Mouse (Mus musculus) hindbrain, embryonic 14.5 days (tissue): ENCODE measurements at regions not wholly inside any gene's neighbourhood (a gene's known extent, or its start where the extent isn't known, plus 50 kb on each side); places are given as distances from the start of the nearest gene placed in this dataset.

Experiments
- ATAC-seq: fragments of 200-750 bp; cut with Nextera tagmentation; 2 replicates; pipeline ENCODE4 v1.8.0; 2017; ENCODE audit warnings: moderate number of reproducible peaks, mild to moderate bottlenecking, moderate TSS enrichment, moderate library complexity; ENCODE audit not compliant: low FRiP score
- DNase-seq: peaks from one replicate; pipeline ENCODE4 v3.0.0-alpha.2; 2015; ENCODE audit warnings: low spot score
- H3K27ac ChIP-seq: fragments of 300-500 bp; sonication (generic); 2 replicates; pipeline ENCODE4 v1.5.1; 2014; ENCODE audit warnings: mild to moderate bottlenecking, moderate library complexity
- H3K27me3 ChIP-seq: fragments of 300-500 bp; sonication (generic); 2 replicates; pipeline ENCODE4 v1.6.1; 2014; ENCODE audit warnings: mild to moderate bottlenecking, low read length, mixed read lengths; ENCODE audit not compliant: control insufficient read depth, insufficient read depth
- H3K36me3 ChIP-seq: fragments of 300-500 bp; sonication (generic); replicated peaks from 2 replicates; pipeline ENCODE4 v1.6.1; 2014; ENCODE audit not compliant: control insufficient read depth, insufficient read depth
- H3K4me1 ChIP-seq: fragments of 300-500 bp; sonication (generic); replicated peaks from 2 replicates; pipeline ENCODE4 v1.6.1; 2014; ENCODE audit warnings: antibody characterized with exemption, low read length, mixed read lengths; ENCODE audit not compliant: control insufficient read depth, insufficient read depth
- H3K4me2 ChIP-seq: fragments of 300-500 bp; sonication (generic); replicated peaks from 2 replicates; pipeline ENCODE4 v1.6.1; 2014; ENCODE audit warnings: mild to moderate bottlenecking, moderate library complexity
- H3K4me3 ChIP-seq: fragments of 300-500 bp; sonication (generic); replicated peaks from 2 replicates; pipeline ENCODE4 v1.5.1; 2014; ENCODE audit warnings: mild to moderate bottlenecking, low read length
- H3K9ac ChIP-seq: fragments of 300-500 bp; sonication (generic); 2 replicates; pipeline ENCODE4 v1.6.1; 2014
- H3K9me3 ChIP-seq: fragments of 300-500 bp; sonication (generic); 2 replicates; pipeline ENCODE4 v1.6.1; 2016; ENCODE audit warnings: low read length; ENCODE audit not compliant: control insufficient read depth
- WGBS: fragments of 180-500 bp; shearing (Covaris S2); extraction: QIAGEN DNeasy Blood & Tissue Kit; methylation state at CpG from one replicate; pipeline ENCODE4 v1.1.7; 2014; 5-methylcytosine and 5-hydroxymethylcytosine counted together

DNA sequence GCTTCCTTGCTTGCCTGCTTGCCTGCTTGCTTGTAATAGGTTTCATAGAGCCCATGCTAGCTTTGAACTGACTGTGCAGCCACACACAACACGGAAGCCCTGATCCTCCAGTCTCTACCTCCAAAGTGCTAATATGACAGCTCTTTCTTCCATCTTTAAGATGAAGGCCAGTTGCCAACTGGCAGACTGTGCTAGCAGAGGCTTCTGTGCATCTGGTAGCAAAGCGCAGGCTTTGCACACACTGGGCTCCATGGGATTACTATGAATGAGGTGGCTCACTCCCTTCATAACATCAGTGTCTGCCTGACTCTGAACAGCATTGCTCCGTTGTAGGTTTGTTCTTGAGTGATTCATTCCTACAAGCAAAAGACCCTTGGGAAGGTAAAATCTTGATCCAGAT, 107.9 kb upstream of the Tmc3 start:
- ATAC-seq (no peak), DNase-seq (no peak)
- WGBS = 76% methylated on average over 3 of the region's 3 CpGs
- Histone ChIP-seq H3K4me2 (no peak overlapping the region), H3K36me3 (no peaks in the 10 kb centered on the region), H3K9me3 (no peaks in the 10 kb centered on the region), H3K4me3 (no peak overlapping the region), H3K27me3 (no peaks in the 10 kb centered on the region), H3K27ac (no peak overlapping the region), H3K4me1 (peaks cover 13% of the 10 kb centered on the region), H3K9ac (no peak overlapping the region)

DNA sequence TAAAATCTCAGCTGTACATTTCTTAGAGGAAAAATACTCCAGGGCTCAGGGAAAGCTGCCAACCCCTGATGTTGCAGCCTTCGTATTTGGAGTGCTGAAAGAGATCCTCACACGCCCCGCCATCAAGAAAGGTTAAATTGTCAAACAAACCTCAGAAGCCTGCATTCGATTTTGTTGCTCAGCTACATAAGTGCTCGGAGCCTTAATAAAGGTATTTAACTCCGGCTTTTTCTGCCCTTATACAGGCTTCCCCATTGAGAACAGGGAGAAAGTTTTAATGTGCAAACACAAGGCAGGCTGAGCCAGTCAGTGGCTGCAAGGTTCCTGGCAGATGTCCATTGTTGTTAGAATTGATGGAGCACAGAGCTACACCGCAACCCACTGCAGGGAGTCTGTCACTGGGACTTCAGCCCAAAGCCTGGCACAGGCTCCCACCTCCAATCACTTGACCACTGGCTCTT, 107.0 kb upstream of the Tmc3 start:
- Histone ChIP-seq H3K9ac (0 out of 2 replicates have a peak overlapping the region, but pooled peaks have one; percentile 8), H3K4me1 (peaks cover 13% of the 10 kb centered on the region), H3K36me3 (no peaks in the 10 kb centered on the region), H3K27ac (peak overlapping the region; percentile 66), H3K4me2 (peak overlapping the region; percentile 29), H3K9me3 (no peaks in the 10 kb centered on the region), H3K27me3 (no peaks in the 10 kb centered on the region), H3K4me3 (no peak overlapping the region)
- 18% methylated on average over 7 of the region's 7 CpGs for WGBS
- ATAC-seq (peak; percentile 88), DNase-seq (peak; percentile 69)

DNA sequence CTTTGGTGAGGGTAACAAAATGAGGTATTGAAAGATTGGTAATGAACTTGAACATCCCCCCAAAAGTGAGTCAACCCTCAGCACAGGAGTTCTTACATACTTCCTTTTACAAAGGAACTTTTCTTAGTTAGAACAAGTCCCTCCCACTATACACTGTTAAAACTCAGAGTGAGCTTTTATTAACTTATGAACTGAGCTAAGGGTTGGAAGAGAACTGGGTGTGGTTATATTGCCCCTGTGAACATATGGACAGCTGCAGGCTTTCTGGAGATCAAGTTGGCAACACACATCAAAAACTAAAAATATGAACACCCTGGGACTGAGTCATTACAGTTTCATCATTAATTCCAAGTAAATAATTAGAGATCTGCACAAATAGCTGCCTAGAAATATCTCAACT, 103.1 kb upstream of the Tmc3 start:
- peaks cover 13% of the 10 kb centered on the region for H3K4me1 ChIP-seq

DNA sequence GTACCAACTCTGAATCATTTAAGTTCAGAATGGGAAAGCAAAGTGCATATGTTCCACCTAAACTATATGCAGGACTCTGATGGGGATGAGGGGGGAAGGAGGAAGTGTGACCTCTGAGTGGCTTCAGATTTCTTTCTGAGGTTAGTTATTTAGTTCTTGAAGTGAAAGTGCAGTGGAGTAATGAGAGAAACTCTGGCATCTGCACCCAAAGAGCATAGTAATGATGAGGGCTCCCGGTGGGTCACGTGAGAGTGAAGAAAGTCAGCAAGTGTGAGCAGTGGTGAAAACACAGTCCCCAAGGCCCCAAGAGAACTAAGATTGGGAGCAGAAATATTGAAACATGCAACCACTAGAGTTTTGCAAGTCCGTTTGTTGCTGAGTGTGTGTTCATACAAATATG, 102.5 kb upstream of the Tmc3 start:
- ATAC-seq (no peak), DNase-seq (no peak)
- Histone ChIP-seq H3K27me3 (no peaks in the 10 kb centered on the region), H3K4me3 (no peak overlapping the region), H3K36me3 (no peaks in the 10 kb centered on the region), H3K27ac (no peak overlapping the region), H3K4me2 (no peak overlapping the region), H3K9ac (no peak overlapping the region), H3K9me3 (no peaks in the 10 kb centered on the region), H3K4me1 (peaks cover 9% of the 10 kb centered on the region; the same call in 1 of the 2 replicates)
- WGBS = 90% methylated on average over 3 of the region's 3 CpGs

More for the DNA sequence above, 103.1 kb upstream of the Tmc3 start:
- H3K9ac ChIP-seq = no peak overlapping the region
- DNase-seq = no peak
- no peaks in the 10 kb centered on the region for H3K27me3 ChIP-seq
- H3K27ac ChIP-seq = no peak overlapping the region
- no peaks in the 10 kb centered on the region for H3K9me3 ChIP-seq
- H3K4me2 ChIP-seq = no peak overlapping the region
- ATAC-seq = no peak
- no peaks in the 10 kb centered on the region for H3K36me3 ChIP-seq
- H3K4me3 ChIP-seq = no peak overlapping the region

DNA sequence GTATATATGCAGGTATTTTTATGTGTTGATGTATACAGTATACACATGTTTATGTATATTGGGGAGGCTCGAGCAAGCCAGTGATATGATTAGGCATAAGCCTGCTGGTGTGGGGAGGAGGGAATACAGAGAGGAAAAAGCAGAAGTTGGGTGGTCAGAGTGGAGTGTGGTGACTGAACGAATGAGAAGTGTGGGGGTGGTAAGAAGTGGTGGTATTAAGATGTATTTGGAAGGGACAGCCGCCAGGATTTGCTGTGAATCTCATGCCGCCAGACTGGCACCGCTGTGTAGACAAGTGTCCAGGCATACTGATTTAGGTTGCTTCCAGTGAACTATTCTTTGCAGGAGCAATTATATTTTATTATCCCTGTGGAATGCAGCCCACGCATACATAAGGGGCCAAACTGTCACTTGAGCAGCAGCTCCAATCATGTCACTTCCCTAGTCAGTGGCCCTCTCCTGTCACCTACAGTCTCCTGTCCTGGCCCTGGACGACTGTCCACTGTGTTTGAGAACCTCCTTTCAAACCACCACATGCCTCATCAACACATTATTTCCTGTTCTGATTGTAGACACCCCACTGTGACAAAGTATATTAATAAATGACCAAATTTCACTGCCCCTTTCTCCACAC, 101.9 kb upstream of the Tmc3 start:
- H3K4me3 ChIP-seq = no peak overlapping the region
- DNase-seq = no peak
- H3K9me3 ChIP-seq = no peaks in the 10 kb centered on the region
- WGBS = 65% methylated on average over 7 of the region's 7 CpGs
- no peak overlapping the region for H3K9ac ChIP-seq
- H3K4me1 ChIP-seq = peaks cover 4% of the 10 kb centered on the region; the same call in 1 of the 2 replicates
- no peak overlapping the region for H3K4me2 ChIP-seq
- no peak for ATAC-seq
- no peaks in the 10 kb centered on the region for H3K27me3 ChIP-seq
- H3K36me3 ChIP-seq = no peaks in the 10 kb centered on the region
- H3K27ac ChIP-seq = no peak overlapping the region

DNA sequence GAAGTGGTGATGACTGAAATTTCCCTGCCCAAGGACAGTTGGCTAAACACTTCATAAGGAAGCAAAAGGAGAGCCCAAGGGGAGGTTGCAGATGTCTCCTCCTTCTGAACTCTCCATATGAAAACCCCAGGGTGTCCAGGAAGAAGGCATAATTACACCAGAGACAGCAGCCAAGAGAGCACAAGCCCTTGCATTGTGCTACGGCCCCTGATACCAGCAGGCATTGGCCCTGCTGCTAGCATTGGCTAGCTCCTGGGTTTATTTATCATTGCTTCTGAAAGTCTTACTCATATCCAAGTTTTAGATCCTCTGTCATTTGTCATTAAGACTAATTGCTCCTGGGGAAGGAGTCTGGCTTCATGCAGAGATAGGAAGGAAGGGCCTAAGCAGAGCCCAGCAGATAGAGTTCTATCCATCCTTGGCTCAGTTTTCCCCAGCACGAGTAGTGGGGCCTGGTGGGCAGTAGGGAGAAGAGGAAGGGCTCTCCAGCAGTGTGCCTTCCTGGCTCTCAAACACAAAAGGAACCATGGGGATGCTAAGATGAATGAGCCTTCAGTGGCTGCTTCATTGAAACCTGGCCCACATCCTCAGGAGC, 98.5 kb upstream of the Tmc3 start:
- DNase-seq (no peak), ATAC-seq (peak; percentile 51; the same call in 1 of the 2 replicates)
- WGBS = 54% methylated on average over 2 of the region's 2 CpGs
- Histone ChIP-seq H3K4me3 (no peak overlapping the region), H3K36me3 (no peaks in the 10 kb centered on the region), H3K4me1 (no peaks in the 10 kb centered on the region), H3K9me3 (no peaks in the 10 kb centered on the region), H3K27ac (no peak overlapping the region), H3K4me2 (no peak overlapping the region), H3K9ac (no peak overlapping the region), H3K27me3 (no peaks in the 10 kb centered on the region)

DNA sequence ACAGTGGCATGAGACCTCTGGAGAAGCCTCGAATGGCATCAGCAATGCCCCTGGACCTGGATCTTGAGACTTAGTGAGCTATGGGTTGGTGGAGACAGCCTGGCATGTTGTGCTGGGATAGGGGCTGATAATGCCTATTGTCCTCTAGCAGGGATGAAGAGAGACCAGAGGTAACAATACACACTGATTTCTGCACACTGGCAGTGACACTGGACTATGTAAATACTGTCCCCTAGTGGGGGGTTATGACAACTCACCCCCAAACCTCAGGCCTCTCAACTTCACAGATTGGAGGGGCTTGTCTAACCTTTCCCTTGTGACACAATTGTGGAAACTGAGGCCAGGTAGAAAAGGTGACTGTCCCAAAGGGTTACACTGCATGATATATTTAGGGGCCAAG, 94.9 kb upstream of the Tmc3 start:
- no peak overlapping the region for H3K27ac ChIP-seq
- no peak overlapping the region for H3K4me2 ChIP-seq
- WGBS = 70% methylated on average over 1 of the region's 1 CpGs
- peak; percentile 70 for DNase-seq
- no peak overlapping the region for H3K9ac ChIP-seq
- H3K27me3 ChIP-seq = no peaks in the 10 kb centered on the region
- H3K4me3 ChIP-seq = no peak overlapping the region
- no peaks in the 10 kb centered on the region for H3K9me3 ChIP-seq
- H3K36me3 ChIP-seq = no peaks in the 10 kb centered on the region
- ATAC-seq = peak; percentile 64; the same call in 1 of the 2 replicates
- no peaks in the 10 kb centered on the region for H3K4me1 ChIP-seq

DNA sequence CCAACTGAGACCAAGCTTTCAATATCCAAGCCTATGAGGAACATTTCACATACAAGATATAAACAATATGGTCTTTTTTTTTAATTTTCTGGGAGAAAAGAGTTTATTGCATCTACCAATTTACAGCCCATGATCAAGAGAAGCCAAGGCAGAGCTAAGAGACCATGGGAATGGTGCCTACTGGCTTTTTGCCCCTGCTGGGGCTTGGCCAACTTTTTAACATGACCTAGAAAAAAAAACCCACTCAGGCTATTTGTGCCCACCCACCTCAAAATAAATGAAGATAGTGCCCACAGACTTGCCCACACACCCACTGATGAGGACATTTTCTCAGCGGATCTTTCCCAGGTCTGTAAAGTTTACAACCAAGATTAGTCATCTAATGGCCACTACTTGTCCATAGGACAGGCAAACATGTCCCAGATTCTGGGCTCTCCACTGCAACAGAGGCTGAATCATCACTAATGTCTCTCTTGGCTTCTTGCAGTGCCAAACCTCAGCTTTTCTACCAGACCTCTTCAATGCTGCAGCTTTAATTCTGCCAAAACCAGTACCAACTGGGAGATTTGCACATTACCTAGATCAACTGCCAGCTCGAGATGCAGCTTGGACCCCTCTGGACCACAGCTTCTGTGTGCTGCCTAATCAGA, 79.6 kb upstream of the Tmc3 start:
- H3K4me3 ChIP-seq = no peak overlapping the region
- H3K27me3 ChIP-seq = no peaks in the 10 kb centered on the region
- H3K36me3 ChIP-seq = no peaks in the 10 kb centered on the region
- DNase-seq (no peak), ATAC-seq (no peak)
- no peaks in the 10 kb centered on the region for H3K9me3 ChIP-seq
- WGBS = 77% methylated on average over 2 of the region's 2 CpGs
- H3K4me2 ChIP-seq = no peak overlapping the region
- H3K4me1 ChIP-seq = no peaks in the 10 kb centered on the region
- H3K27ac ChIP-seq = no peak overlapping the region
- H3K9ac ChIP-seq = no peak overlapping the region

DNA sequence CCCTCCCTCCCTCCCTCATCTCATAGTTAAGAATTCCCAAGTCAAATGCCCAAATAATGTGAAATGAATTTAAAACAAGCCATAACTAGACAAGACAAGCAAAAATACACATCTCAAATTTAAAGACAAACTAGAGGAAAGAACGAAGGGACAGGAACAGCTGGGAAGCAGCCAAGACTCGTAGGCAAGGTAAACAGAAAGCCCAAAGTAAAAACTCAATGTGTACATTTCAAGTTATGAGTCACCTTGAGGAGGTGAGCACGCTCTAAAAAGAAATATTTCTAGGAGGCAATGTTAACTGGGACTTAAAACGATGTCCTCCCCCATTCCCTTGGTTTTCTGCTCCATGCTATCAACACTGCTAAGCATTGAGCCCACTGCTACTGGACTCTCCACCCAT, 68.4 kb upstream of the Tmc3 start:
- Histone ChIP-seq H3K4me3 (no peak overlapping the region), H3K36me3 (no peaks in the 10 kb centered on the region), H3K4me1 (no peaks in the 10 kb centered on the region), H3K9me3 (no peaks in the 10 kb centered on the region), H3K4me2 (no peak overlapping the region), H3K27me3 (no peaks in the 10 kb centered on the region), H3K27ac (no peak overlapping the region), H3K9ac (no peak overlapping the region)
- DNase-seq (no peak), ATAC-seq (no peak)
- 84% methylated on average over 4 of the region's 4 CpGs for WGBS
